Mouse (Mus musculus): ENCODE results near the gene Pde4b.

DNA sequence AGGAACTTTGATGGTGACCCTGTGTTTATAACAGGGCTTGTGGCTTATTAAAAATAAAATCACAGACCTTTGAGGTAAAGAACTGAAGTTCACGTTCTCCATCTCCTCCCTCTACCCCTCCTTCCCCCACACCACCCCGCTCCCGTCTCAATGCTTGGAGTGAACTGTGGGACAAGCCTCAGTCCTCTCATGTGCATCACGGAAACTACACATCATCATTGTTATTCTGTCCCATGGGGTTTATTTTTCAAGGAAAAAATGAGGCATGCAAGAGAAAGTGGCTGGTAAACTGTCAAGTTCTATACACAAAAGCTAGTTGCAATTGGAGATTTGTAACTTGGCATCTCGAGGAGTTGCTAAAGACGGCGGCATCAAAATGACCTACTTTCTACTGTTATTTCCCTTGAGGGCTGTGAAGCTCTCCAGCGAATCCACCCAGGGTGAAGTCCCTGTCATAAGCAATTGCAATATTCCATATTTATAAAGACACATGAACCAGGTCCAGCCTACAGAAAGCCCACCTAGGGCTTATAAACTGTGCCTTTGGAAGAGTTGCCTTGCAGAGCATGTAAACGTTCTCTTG is 476.0 kb downstream of the Pde4b start:
- TF ChIP-seq CTCF (IDR thresholded peaks at IDR 0.05; ENCODE audit: low read depth, low read length) (no peak), GATA1 (IDR thresholded peaks at IDR 0.05; ENCODE audit: borderline replicate concordance, low read length) (no peak), POLR2AphosphoS5 (IDR thresholded peaks at IDR 0.05; ENCODE audit: insufficient replicate concordance, low read depth, low read length) (no peak)
